Mouse (Mus musculus): ENCODE results near the gene Bicra. TPM values are rescaled to one million over a fixed set of nuclear protein-coding genes. Genes with fewer than 3 reads are reported as not detected.

Gene Bicra
- polyA plus RNA-seq, 1 experiment, result 6.6 TPM

DNA sequence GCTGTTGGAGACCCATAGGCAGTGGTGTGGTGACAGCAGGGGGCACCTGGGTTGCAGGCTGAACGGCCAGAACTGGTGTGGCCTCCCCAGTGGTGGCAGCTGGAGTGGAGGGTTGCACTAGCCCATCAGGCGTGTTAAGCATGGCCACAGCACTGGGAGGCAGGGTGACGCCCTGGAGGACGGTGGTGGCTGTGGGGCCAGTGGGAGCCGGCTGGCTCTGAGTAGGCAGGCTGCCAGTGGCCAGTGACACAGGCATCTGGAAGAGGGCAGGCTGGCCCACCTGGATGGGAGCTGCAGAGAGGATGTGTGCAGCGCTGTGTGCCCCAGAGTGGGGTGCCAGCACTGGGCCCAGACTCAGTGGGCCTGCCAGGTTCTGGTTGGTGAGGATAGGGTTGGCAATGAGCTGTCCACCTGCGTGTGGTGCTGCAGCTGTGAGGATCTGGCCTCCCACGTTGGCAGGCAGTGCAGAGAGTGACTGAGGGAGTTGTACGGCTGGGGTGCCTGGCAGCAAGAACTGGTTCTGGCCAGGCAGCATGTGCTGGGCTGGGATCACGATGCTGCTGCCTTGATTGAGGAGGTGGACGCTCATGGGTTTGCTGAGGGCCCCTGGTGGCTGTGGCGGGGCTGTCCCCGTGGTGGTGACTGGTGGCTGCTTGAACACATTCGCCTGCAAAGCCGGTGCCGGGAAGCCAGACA lies 59.9 kb downstream of the Bicra start:
- Histone ChIP-seq H3K27me3 (ENCODE audit: control insufficient read depth, insufficient read depth, insufficient read length) (no peaks in the 10 kb centered on the region), H3K36me3 (ENCODE audit: control insufficient read depth, insufficient read depth) (no peaks in the 10 kb centered on the region), H3ac (ENCODE audit: control insufficient read depth, insufficient read length) (no peak overlapping the region), H3K4me3 (no peak overlapping the region), H3K4me2 (ENCODE audit: low read depth) (no peak overlapping the region), H3K79me2 (ENCODE audit: control insufficient read depth, insufficient read depth) (no peaks in the 10 kb centered on the region)
- TF ChIP-seq POLR2A (IDR thresholded peaks at IDR 0.05; ENCODE audit: insufficient read length, low read depth) (no peak), SRF (IDR thresholded peaks at IDR 0.05; ENCODE audit: control insufficient read depth, insufficient read length, low read depth) (no peak), CEBPB (IDR thresholded peaks at IDR 0.05; ENCODE audit: insufficient read depth, poor library complexity, severe bottlenecking) (no peak), TCF3 (IDR thresholded peaks at IDR 0.05; ENCODE audit: insufficient read length, low read depth) (no peak), MYOD1 (IDR thresholded peaks at IDR 0.05; ENCODE audit: control insufficient read depth in 1 of 3, insufficient read length in 2 of 3, low read depth in 2 of 3) (no peak), USF1 (IDR thresholded peaks at IDR 0.05; ENCODE audit: low read depth) (no peak), TCF12 (IDR thresholded peaks at IDR 0.05; ENCODE audit: insufficient read depth, poor library complexity, severe bottlenecking) (no peak), E2F4 (IDR thresholded peaks at IDR 0.05; ENCODE audit: insufficient read depth) (no peak), REST (IDR thresholded peaks at IDR 0.05; ENCODE audit: insufficient read depth, insufficient read length) (no peak), POLR2AphosphoS2 (IDR thresholded peaks at IDR 0.05; ENCODE audit: insufficient read length, low read depth) (no peak), MYOG (IDR thresholded peaks at IDR 0.05; ENCODE audit: control insufficient read depth in 1 of 3, insufficient read depth in 1 of 3, insufficient read length in 2 of 3, low read depth in 2 of 3) (no peak), MAX (IDR thresholded peaks at IDR 0.05; ENCODE audit: low read depth) (no peak)

DNA sequence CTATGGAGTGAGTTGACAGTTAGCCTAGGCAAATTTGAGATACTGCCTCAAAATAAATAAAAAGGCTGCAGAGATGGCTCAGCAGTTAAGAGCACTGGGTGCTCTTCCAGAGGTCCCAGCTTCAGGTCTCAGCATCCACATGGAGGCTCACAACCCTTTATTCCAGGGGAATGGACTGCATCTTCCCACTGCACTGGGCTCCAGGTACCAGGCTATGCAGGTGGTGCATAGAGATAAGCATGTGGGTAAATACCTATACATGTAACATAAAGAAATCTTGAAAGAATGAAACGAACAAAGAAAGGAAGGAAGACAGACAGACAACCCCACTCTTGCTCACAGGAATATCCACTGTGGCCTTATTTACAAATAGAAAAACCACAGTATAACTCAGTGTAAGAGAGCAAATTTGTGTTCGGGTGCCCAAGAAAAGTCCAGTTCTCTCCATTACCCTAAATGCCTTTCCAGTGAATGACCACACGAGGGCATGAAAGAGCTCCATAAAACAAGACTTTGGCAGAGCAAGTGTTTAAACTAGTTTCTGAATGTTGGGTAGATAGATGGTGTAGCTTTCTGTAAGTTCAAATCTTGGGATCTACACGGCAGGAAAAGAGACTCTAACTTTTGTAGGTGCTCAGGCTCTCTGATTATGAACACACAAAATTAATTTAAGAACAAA lies 64.9 kb downstream of the Bicra start:
- no peaks in the 10 kb centered on the region for H3K79me2 ChIP-seq (ENCODE audit: control insufficient read depth, insufficient read depth)
- no peaks in the 10 kb centered on the region for H3K36me3 ChIP-seq (ENCODE audit: control insufficient read depth, insufficient read depth)
- H3K4me3 ChIP-seq, result no peak overlapping the region
- no peak for TF ChIP-seq POLR2AphosphoS2 (IDR thresholded peaks at IDR 0.05; ENCODE audit: insufficient read length, low read depth)
- no peak for TF ChIP-seq TCF3 (IDR thresholded peaks at IDR 0.05; ENCODE audit: insufficient read length, low read depth)
- no peak for TF ChIP-seq MAX (IDR thresholded peaks at IDR 0.05; ENCODE audit: low read depth)
- TF ChIP-seq REST (IDR thresholded peaks at IDR 0.05; ENCODE audit: insufficient read depth, insufficient read length), result no peak
- no peak for TF ChIP-seq SRF (IDR thresholded peaks at IDR 0.05; ENCODE audit: control insufficient read depth, insufficient read length, low read depth)
- TF ChIP-seq MYOD1 (IDR thresholded peaks at IDR 0.05; ENCODE audit: control insufficient read depth in 1 of 3, insufficient read length in 2 of 3, low read depth in 2 of 3), result no peak
- no peak for TF ChIP-seq POLR2A (IDR thresholded peaks at IDR 0.05; ENCODE audit: insufficient read length, low read depth)
- TF ChIP-seq E2F4 (IDR thresholded peaks at IDR 0.05; ENCODE audit: insufficient read depth), result no peak
- TF ChIP-seq TCF12 (IDR thresholded peaks at IDR 0.05; ENCODE audit: insufficient read depth, poor library complexity, severe bottlenecking), result no peak
- no peak for TF ChIP-seq USF1 (IDR thresholded peaks at IDR 0.05; ENCODE audit: low read depth)
- no peak overlapping the region for H3K4me2 ChIP-seq (ENCODE audit: low read depth)
- H3ac ChIP-seq (ENCODE audit: control insufficient read depth, insufficient read length), result no peak overlapping the region
- H3K27me3 ChIP-seq (ENCODE audit: control insufficient read depth, insufficient read depth, insufficient read length), result no peaks in the 10 kb centered on the region

DNA sequence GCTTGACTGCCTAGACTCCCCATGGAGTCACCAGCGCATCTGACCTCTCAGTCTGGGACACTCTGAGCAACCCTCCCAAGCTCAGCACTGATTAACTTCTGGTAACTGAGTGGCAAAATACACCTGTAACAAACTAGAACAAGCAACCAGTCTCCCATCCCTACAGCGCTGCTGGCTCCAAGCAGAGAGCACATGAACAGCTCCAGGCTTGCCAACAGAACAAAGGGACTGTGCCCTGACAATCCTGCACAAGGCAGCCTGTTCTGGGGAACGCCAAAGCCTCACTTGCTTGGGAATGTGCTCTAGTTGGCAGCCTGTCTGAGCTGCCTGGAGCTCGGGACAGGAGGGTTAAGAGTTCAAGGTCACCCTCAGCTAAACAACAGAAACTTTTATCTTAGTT lies 66.2 kb downstream of the Bicra start:
- Histone ChIP-seq H3K79me2 (ENCODE audit: control insufficient read depth, insufficient read depth) (no peaks in the 10 kb centered on the region), H3K27me3 (ENCODE audit: control insufficient read depth, insufficient read depth, insufficient read length) (no peaks in the 10 kb centered on the region), H3K4me3 (no peak overlapping the region), H3K4me2 (ENCODE audit: low read depth) (no peak overlapping the region), H3ac (ENCODE audit: control insufficient read depth, insufficient read length) (no peak overlapping the region), H3K36me3 (ENCODE audit: control insufficient read depth, insufficient read depth) (no peaks in the 10 kb centered on the region)
- TF ChIP-seq POLR2AphosphoS2 (IDR thresholded peaks at IDR 0.05; ENCODE audit: insufficient read length, low read depth) (no peak), TCF12 (IDR thresholded peaks at IDR 0.05; ENCODE audit: insufficient read depth, poor library complexity, severe bottlenecking) (no peak), E2F4 (IDR thresholded peaks at IDR 0.05; ENCODE audit: insufficient read depth) (no peak), POLR2A (IDR thresholded peaks at IDR 0.05; ENCODE audit: insufficient read length, low read depth) (no peak), MAX (IDR thresholded peaks at IDR 0.05; ENCODE audit: low read depth) (no peak), MYOG (IDR thresholded peaks at IDR 0.05; ENCODE audit: control insufficient read depth in 1 of 3, insufficient read depth in 1 of 3, insufficient read length in 2 of 3, low read depth in 2 of 3) (no peak), SRF (IDR thresholded peaks at IDR 0.05; ENCODE audit: control insufficient read depth, insufficient read length, low read depth) (no peak), USF1 (IDR thresholded peaks at IDR 0.05; ENCODE audit: low read depth) (no peak), MYOD1 (IDR thresholded peaks at IDR 0.05; ENCODE audit: control insufficient read depth in 1 of 3, insufficient read length in 2 of 3, low read depth in 2 of 3) (no peak), TCF3 (IDR thresholded peaks at IDR 0.05; ENCODE audit: insufficient read length, low read depth) (no peak), REST (IDR thresholded peaks at IDR 0.05; ENCODE audit: insufficient read depth, insufficient read length) (no peak), CEBPB (IDR thresholded peaks at IDR 0.05; ENCODE audit: insufficient read depth, poor library complexity, severe bottlenecking) (no peak)

DNA sequence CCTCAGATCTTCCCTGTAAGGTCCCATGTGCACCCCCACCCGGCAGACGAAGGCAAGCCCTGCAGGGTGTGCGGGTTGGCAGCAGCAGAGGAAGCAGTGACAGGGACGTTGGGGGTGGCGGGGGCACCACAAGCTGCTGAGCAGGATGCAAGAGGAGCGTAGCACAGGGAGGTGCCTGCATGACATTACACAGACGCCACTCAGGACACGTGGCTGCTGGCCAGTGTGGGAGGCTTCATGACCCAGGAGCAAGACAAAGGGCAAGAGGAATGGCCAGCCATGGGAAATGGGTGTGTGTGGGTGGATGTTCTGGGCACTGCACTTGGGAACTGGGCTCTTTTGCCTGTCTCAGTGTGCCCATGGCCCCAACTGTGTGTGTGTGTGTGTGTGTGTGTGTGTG lies 67.5 kb downstream of the Bicra start:
- Histone ChIP-seq H3K4me3 (no peak overlapping the region), H3K4me2 (ENCODE audit: low read depth) (no peak overlapping the region), H3ac (ENCODE audit: control insufficient read depth, insufficient read length) (no peak overlapping the region), H3K27me3 (ENCODE audit: control insufficient read depth, insufficient read depth, insufficient read length) (no peaks in the 10 kb centered on the region), H3K79me2 (ENCODE audit: control insufficient read depth, insufficient read depth) (no peaks in the 10 kb centered on the region), H3K36me3 (ENCODE audit: control insufficient read depth, insufficient read depth) (no peaks in the 10 kb centered on the region)
- TF ChIP-seq CEBPB (IDR thresholded peaks at IDR 0.05; ENCODE audit: insufficient read depth, poor library complexity, severe bottlenecking), result no peak
- TF ChIP-seq MYOG (IDR thresholded peaks at IDR 0.05; ENCODE audit: control insufficient read depth in 1 of 3, insufficient read depth in 1 of 3, insufficient read length in 2 of 3, low read depth in 2 of 3), result no peak
- TF ChIP-seq POLR2A (IDR thresholded peaks at IDR 0.05; ENCODE audit: insufficient read length, low read depth), result no peak
- TF ChIP-seq POLR2AphosphoS2 (IDR thresholded peaks at IDR 0.05; ENCODE audit: insufficient read length, low read depth), result no peak
- TF ChIP-seq MAX (IDR thresholded peaks at IDR 0.05; ENCODE audit: low read depth), result no peak
- no peak for TF ChIP-seq MYOD1 (IDR thresholded peaks at IDR 0.05; ENCODE audit: control insufficient read depth in 1 of 3, insufficient read length in 2 of 3, low read depth in 2 of 3)
- TF ChIP-seq REST (IDR thresholded peaks at IDR 0.05; ENCODE audit: insufficient read depth, insufficient read length), result no peak
- TF ChIP-seq TCF12 (IDR thresholded peaks at IDR 0.05; ENCODE audit: insufficient read depth, poor library complexity, severe bottlenecking), result no peak

All from myocyte (in vitro differentiated cells).